Mouse (Mus musculus): ENCODE data around the gene Vmn1r157. TPM values are rescaled to one million over a fixed set of nuclear protein-coding genes. Genes with fewer than 3 reads are reported as not detected.
A peak's percentile ranks its signal among the peaks of the same experiment; 100 is the strongest.
"Not testable (repeated sequence)": the region's sequence is repeated elsewhere in the genome, so short reads cannot be mapped to it uniquely, and the experiment has no call there.

The Vmn1r157 gene
- not detected for total RNA-seq (2021)
- polyA plus RNA-seq (2012; rRNA removed) = not detected in 2 replicates
- long read RNA-seq = 0 reads

- DNase-seq = not testable (repeated sequence)
These were observed at the start of gene Vmn1r157 for GRCm38 (mm10) chr7:22761397-22761796. TSS of gene Vmn1r157 (plus strand) at chr7:22761697.

GRCm38 (mm10) chr7:22719610-22720009 lies 41.9 kb upstream of the Vmn1r157 start, which contains the start of gene Gm4567:
TSS of gene Gm4567 (minus strand) at chr7:22719710.
- not testable (repeated sequence) for DNase-seq

- DNase-seq = peak; percentile 6
These were observed 14.5 kb downstream of the Vmn1r157 start for GRCm38 (mm10) chr7:22775981-22776380.

- not testable (repeated sequence) for DNase-seq
These were observed 29.2 kb downstream of the Vmn1r157 start, which contains the start of gene Vmn1r158 for GRCm38 (mm10) chr7:22790682-22791081. TSS of gene Vmn1r158 (minus strand) at chr7:22790782.

Other genes with a start within 250 kb of the Vmn1r157 start
- not detected for gene Vmn1r152, start 238.7 kb upstream of the Vmn1r157 start, total RNA-seq (2021)
- not detected in 2 replicates for gene Vmn1r152, start 238.7 kb upstream of the Vmn1r157 start, polyA plus RNA-seq (2012; rRNA removed)
- not detected for gene Gm8677, start 226.8 kb upstream of the Vmn1r157 start, total RNA-seq (2021)
- gene Gm8677, start 226.8 kb upstream of the Vmn1r157 start, polyA plus RNA-seq (2012; rRNA removed) = not detected in 2 replicates
- gene Gm4201, start 196.4 kb upstream of the Vmn1r157 start, total RNA-seq (2021) = not detected
- gene Gm4201, start 196.4 kb upstream of the Vmn1r157 start, polyA plus RNA-seq (2012; rRNA removed) = not detected in 2 replicates
- gene Gm4565, start 173.6 kb upstream of the Vmn1r157 start, total RNA-seq (2021) = not detected
- gene Gm4565, start 173.6 kb upstream of the Vmn1r157 start, polyA plus RNA-seq (2012; rRNA removed) = not detected in 2 replicates
- gene Vmn1r155, start 103.7 kb upstream of the Vmn1r157 start, total RNA-seq (2021) = not detected
- gene Vmn1r155, start 103.7 kb upstream of the Vmn1r157 start, polyA plus RNA-seq (2012; rRNA removed) = not detected in 2 replicates
- gene Gm8693, start 69.4 kb upstream of the Vmn1r157 start, total RNA-seq (2021) = not detected
- gene Gm8693, start 69.4 kb upstream of the Vmn1r157 start, polyA plus RNA-seq (2012; rRNA removed) = not detected in 2 replicates
- not detected for gene Gm4567, start 42.0 kb upstream of the Vmn1r157 start, total RNA-seq (2021)
- gene Gm4567, start 42.0 kb upstream of the Vmn1r157 start, polyA plus RNA-seq (2012; rRNA removed) = not detected in 2 replicates
- not detected for gene Vmn1r158, start 29.1 kb downstream of the Vmn1r157 start, total RNA-seq (2021)
- not detected in 2 replicates for gene Vmn1r158, start 29.1 kb downstream of the Vmn1r157 start, polyA plus RNA-seq (2012; rRNA removed)
- gene Vmn1r159, start 81.9 kb downstream of the Vmn1r157 start, total RNA-seq (2021) = not detected
- not detected in 2 replicates for gene Vmn1r159, start 81.9 kb downstream of the Vmn1r157 start, polyA plus RNA-seq (2012; rRNA removed)
- not detected for gene Vmn1r160, start 109.5 kb downstream of the Vmn1r157 start, total RNA-seq (2021)
- gene Vmn1r160, start 109.5 kb downstream of the Vmn1r157 start, polyA plus RNA-seq (2012; rRNA removed) = not detected in 2 replicates
- not detected for gene Gm4214, start 223.0 kb downstream of the Vmn1r157 start, total RNA-seq (2021)
- gene Gm4214, start 223.0 kb downstream of the Vmn1r157 start, polyA plus RNA-seq (2012; rRNA removed) = not detected in 2 replicates

All from adrenal gland, adult 2 months (tissue).